Mouse (Mus musculus) G1E (cell line): Measurements from ENCODE around the gene Pbx3. TPM values are rescaled to one million over a fixed set of nuclear protein-coding genes. Genes with fewer than 3 reads are reported as not detected.

Experiments
- ATAC-seq: 2 replicates; pipeline ENCODE4 v1.8.0; 2016; ENCODE audit warnings: mild to moderate bottlenecking; ENCODE audit not compliant: insufficient number of reproducible peaks, poor library complexity, low FRiP score, severe bottlenecking; ENCODE audit errors: extremely low read depth
- DNase-seq: peaks from one replicate; pipeline ENCODE4 v3.0.0; 2012; ENCODE audit warnings: low spot score
- H3K27me3 ChIP-seq: 2 replicates; pipeline ENCODE4 v1.6.1; 2012; ENCODE audit warnings: mild to moderate bottlenecking, low read length, inconsistent platforms; ENCODE audit not compliant: insufficient read depth
- H3K36me3 ChIP-seq: replicated peaks from 2 replicates; pipeline ENCODE3; 2012; ENCODE audit warnings: mild to moderate bottlenecking, inconsistent platforms
- H3K4me1 ChIP-seq: 2 replicates; pipeline ENCODE4 v1.6.1; 2012; ENCODE audit warnings: low read depth, low read length, inconsistent platforms, mixed read lengths; ENCODE audit not compliant: insufficient read depth
- H3K4me3 ChIP-seq: 2 replicates; pipeline ENCODE4 v1.5.1; 2012; ENCODE audit warnings: low read depth, mild to moderate bottlenecking, inconsistent platforms, low read length, moderate library complexity, mixed read lengths
- H3K9me3 ChIP-seq: replicated peaks from 2 replicates; pipeline ENCODE4 v1.6.1; 2012; ENCODE audit warnings: inconsistent platforms
- CTCF ChIP-seq: IDR thresholded peaks from 2 replicates; pipeline ENCODE4 v1.5.1; 2012; ENCODE audit warnings: low read depth, low read length, inconsistent platforms, mixed read lengths
- GATA1 ChIP-seq: IDR thresholded peaks from 2 replicates; pipeline ENCODE4 v1.6.1; 2012; ENCODE audit warnings: borderline replicate concordance, low read length, inconsistent platforms, mixed read lengths
- GATA2 ChIP-seq: IDR thresholded peaks from 2 replicates; pipeline ENCODE4 v1.6.1; 2012; ENCODE audit warnings: low read depth, low read length, inconsistent platforms, borderline replicate concordance
- POLR2AphosphoS5 ChIP-seq: IDR thresholded peaks from 2 replicates; pipeline ENCODE4 v1.6.1; 2012; ENCODE audit warnings: low read depth, low read length, inconsistent platforms; ENCODE audit not compliant: insufficient replicate concordance
- TAL1 ChIP-seq: conservative IDR thresholded peaks from 2 replicates; pipeline ENCODE4 v1.6.1; 2012; ENCODE audit warnings: low read depth, low read length, inconsistent platforms, mixed read lengths
- polyA plus RNA-seq: library from polyadenylated mRNA; stranded (reverse); fragments of >175 nt; gene quantifications from 2 replicates; pipeline ENCODE4 v1.2.3, GENCODE M21; 2012
- total RNA-seq, 2 experiments: library from RNA; stranded (forward) in 1 of 2; stranded (reverse) in 1 of 2; fragments of 200-1000 nt in 1 of 2; fragments of >200 nt in 1 of 2; fragmentation: Nextera tagmentation in 1 of 2; gene quantifications; 2 replicates each; pipeline ENCODE4 v1.2.3; 2014 to 2017

Gene Pbx3
- total and polyA plus RNA-seq, 3 experiments, result 13.6 to 40.0 (median 15.9) TPM

DNA sequence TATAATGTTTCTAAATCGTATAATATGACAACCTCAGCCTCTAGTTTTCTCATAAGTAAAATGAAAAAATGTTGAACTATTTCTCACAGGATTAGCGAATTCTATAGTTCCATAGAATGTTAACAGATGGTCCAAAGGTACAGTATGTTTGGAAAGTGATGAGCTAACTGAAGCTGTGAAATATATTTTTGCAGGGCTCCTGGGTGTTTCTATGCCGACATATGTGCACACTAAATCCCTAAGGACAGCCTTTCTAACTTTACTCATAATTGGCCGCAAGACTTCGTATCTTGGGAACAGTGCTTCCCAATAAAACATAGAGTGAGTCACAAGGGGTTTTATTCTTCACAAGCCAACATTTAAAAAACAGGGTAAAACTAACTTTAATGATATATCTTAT is 157.4 kb downstream of the Pbx3 start:
- no peak overlapping the region for H3K4me3 ChIP-seq
- no peaks in the 10 kb centered on the region for H3K27me3 ChIP-seq
- ATAC-seq (no peak), DNase-seq (no peak)
- H3K9me3 ChIP-seq, result no peaks in the 10 kb centered on the region
- H3K36me3 ChIP-seq, result no peaks in the 10 kb centered on the region
- TF ChIP-seq GATA1 (no peak), TAL1 (no peak), CTCF (no peak), POLR2AphosphoS5 (no peak), GATA2 (no peak)
- no peaks in the 10 kb centered on the region for H3K4me1 ChIP-seq

DNA sequence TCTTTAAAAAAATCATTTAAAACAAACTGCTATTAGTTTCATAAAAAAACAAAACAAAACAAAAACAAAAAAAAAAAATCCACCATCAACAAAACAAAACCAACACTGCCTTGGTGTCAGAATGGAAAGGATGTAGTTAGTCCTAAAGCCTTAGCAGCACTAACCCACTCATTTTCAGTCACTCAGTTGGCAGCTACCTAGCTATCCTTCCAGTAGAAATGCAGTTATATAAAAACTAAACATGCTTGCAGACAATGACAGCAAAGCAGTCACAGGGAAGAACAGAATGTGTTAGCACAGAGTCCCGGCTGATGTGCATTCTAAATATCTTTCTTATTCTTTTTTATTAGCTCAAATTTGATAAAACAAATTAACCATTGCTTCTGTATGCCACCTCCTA is 160.5 kb downstream of the Pbx3 start:
- no peak for TF ChIP-seq GATA1
- no peak for TF ChIP-seq GATA2
- TF ChIP-seq TAL1, result no peak
- no peak for TF ChIP-seq POLR2AphosphoS5
- TF ChIP-seq CTCF, result no peak
- no peaks in the 10 kb centered on the region for H3K9me3 ChIP-seq
- no peaks in the 10 kb centered on the region for H3K36me3 ChIP-seq
- no peak for ATAC-seq
- no peaks in the 10 kb centered on the region for H3K4me1 ChIP-seq
- H3K4me3 ChIP-seq, result no peak overlapping the region
- no peak for DNase-seq
- no peaks in the 10 kb centered on the region for H3K27me3 ChIP-seq

DNA sequence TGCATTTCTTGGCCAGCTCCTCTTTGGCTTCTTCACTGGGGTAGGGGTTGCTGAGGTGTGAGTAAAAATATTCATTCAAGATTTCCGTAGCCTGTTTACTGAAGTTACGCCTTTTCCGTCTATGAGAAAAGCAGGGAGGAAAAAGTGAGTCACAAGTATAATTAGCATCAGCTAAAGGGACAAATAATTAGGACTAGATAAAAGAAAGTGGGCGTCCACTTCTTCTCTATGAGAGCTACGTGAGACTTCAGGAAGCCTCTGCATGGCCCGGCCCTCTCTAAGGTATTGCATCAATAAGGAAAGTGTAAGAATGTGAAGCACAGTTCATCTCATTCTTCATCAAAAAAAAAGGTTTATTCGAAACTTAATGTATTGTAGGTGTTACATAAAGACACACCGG is 168.1 kb downstream of the Pbx3 start:
- Histone ChIP-seq H3K36me3 (no peaks in the 10 kb centered on the region), H3K4me3 (no peak overlapping the region), H3K9me3 (no peaks in the 10 kb centered on the region), H3K4me1 (no peaks in the 10 kb centered on the region), H3K27me3 (no peaks in the 10 kb centered on the region)
- TF ChIP-seq GATA2 (no peak), CTCF (no peak), POLR2AphosphoS5 (no peak), GATA1 (no peak), TAL1 (no peak)
- ATAC-seq (no peak), DNase-seq (no peak)

DNA sequence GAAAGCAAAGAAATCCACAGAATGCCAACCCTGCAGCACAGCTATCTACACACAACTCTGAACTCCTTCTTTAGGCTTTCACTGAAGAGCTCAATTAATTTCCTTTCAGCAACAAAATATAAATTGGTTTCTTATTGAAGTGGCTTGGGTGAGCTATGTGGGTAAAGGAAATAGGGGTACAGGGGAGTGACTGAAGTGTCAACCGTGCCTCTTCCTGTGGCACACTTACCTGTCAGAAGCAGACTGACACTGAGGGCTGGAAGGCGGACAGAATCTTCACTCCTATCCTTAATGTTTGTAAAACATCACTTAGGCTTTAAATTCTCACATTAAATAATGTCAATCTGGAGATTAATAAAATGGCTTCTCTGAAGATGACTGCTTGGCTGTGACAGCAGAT is 168.6 kb downstream of the Pbx3 start:
- TF ChIP-seq GATA2 (no peak), GATA1 (no peak), TAL1 (no peak), POLR2AphosphoS5 (no peak)
- Histone ChIP-seq H3K4me3 (no peak overlapping the region), H3K36me3 (no peaks in the 10 kb centered on the region), H3K9me3 (no peaks in the 10 kb centered on the region), H3K27me3 (no peaks in the 10 kb centered on the region), H3K4me1 (no peaks in the 10 kb centered on the region)
- ATAC-seq, result no peak
- DNase-seq, result no peak

DNA sequence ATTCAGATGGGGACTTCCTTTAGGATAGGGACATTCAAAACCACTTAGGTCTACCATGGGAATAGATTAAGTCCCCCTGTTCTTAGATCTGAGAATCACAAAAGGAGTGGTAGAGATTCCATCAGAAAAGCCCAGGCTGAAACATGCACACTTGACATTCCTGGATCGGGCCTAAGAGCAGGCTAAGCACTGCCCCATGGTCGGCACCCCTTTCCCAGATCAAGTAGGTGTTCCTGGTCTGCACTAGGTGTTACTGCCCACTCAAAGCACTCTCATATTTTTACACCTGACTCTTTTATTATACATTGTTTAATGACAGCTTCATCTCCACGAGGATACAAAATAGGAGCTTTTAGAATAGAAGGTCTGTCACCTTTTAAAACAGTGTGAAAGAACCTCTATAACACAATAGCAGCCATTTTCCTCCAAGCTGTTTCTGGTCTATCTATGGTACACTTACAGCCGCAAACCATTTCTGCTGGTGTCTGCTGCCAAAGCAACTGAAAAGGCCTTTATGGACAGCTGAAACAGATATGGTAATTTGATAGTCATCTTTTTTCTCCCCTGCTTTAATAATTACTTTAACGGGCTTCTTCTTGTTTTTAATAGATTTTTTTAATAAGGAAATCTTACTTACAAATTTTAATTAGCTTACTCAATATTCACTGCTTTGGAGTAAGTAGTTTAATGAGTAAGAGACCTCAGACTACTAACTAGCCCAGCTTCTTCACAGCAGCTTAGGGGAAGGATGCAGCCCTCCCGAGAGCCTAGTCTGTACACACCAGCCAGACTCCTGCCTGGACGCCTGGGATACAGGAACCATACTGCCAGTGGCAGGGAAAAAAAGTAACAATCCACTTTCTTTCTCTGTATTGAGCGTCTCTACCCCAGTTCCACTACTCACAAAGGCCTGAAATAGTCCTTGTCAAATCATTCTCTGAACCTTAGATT is 178.8 kb downstream of the Pbx3 start:
- Histone ChIP-seq H3K9me3 (no peaks in the 10 kb centered on the region), H3K4me3 (no peak overlapping the region), H3K4me1 (no peaks in the 10 kb centered on the region), H3K36me3 (no peaks in the 10 kb centered on the region), H3K27me3 (no peaks in the 10 kb centered on the region; the same call in 1 of the 2 replicates)
- ATAC-seq, result no peak
- no peak for TF ChIP-seq CTCF
- TF ChIP-seq POLR2AphosphoS5, result no peak
- no peak for TF ChIP-seq GATA2
- no peak for TF ChIP-seq GATA1
- TF ChIP-seq TAL1, result no peak
- DNase-seq, result no peak

DNA sequence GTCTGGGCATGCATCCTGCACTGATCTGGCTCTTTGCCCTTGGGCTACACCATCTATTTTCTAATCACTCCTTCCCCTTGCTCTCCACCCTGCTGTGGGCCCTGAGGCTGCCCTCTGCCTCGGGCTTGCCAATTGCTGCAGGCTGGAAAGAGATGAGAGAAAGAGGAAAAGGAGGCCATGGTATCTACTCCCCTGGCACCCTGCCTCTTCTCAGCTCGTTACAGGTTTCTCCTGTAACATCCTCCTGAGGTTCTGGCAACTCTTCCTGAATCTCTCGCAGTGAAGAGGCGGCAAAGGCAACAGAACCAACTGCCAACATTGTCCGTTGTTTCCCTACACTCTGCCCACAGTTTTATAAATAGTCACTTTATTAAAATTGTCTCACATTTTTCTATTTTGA is 179.7 kb downstream of the Pbx3 start:
- H3K9me3 ChIP-seq, result no peaks in the 10 kb centered on the region
- H3K36me3 ChIP-seq, result no peaks in the 10 kb centered on the region
- TF ChIP-seq TAL1, result no peak
- TF ChIP-seq CTCF, result no peak
- no peak for TF ChIP-seq POLR2AphosphoS5
- no peak for TF ChIP-seq GATA2
- no peak for TF ChIP-seq GATA1
- H3K4me1 ChIP-seq, result no peaks in the 10 kb centered on the region
- DNase-seq (no peak), ATAC-seq (no peak)
- no peaks in the 10 kb centered on the region; the same call in 1 of the 2 replicates for H3K27me3 ChIP-seq
- H3K4me3 ChIP-seq, result no peak overlapping the region
